Mouse (Mus musculus) stomach, embryonic 16.5 days (tissue): ENCODE data around the gene Dennd2a. TPM values are rescaled to one million over a fixed set of nuclear protein-coding genes. Genes with fewer than 3 reads are reported as not detected.

ENCODE experiments used
- ATAC-seq: fragments of 200-750 bp; cut with Nextera tagmentation; 2 replicates; pipeline ENCODE4 v1.8.0; 2017; ENCODE audit warnings: moderate number of reproducible peaks, moderate TSS enrichment; ENCODE audit not compliant: insufficient read depth, low FRiP score
- H3K27ac ChIP-seq: fragments of 300-500 bp; sonication (generic); 2 replicates; pipeline ENCODE4 v1.5.1; 2014; ENCODE audit warnings: low read length
- H3K27me3 ChIP-seq: fragments of 300-500 bp; sonication (generic); 2 replicates; pipeline ENCODE4 v1.6.1; 2014; ENCODE audit warnings: low read length, control low read depth, mixed read lengths; ENCODE audit not compliant: control insufficient read depth, insufficient read depth
- H3K36me3 ChIP-seq: fragments of 300-500 bp; sonication (generic); 2 replicates; pipeline ENCODE4 v1.6.1; 2014; ENCODE audit warnings: low read length; ENCODE audit not compliant: control insufficient read depth, insufficient read depth
- H3K4me1 ChIP-seq: fragments of 300-500 bp; sonication (generic); 2 replicates; pipeline ENCODE4 v1.6.1; 2014; ENCODE audit warnings: low read length, control low read depth, mixed read lengths; ENCODE audit not compliant: control insufficient read depth, insufficient read depth
- H3K4me2 ChIP-seq: fragments of 300-500 bp; sonication (generic); 2 replicates; pipeline ENCODE4 v1.6.1; 2014; ENCODE audit warnings: low read depth, low read length, mixed read lengths
- H3K4me3 ChIP-seq: fragments of 300-500 bp; sonication (generic); replicated peaks from 2 replicates; pipeline ENCODE4 v1.5.1; 2014; ENCODE audit warnings: mild to moderate bottlenecking, low read length
- H3K9ac ChIP-seq: fragments of 300-500 bp; sonication (generic); 2 replicates; pipeline ENCODE4 v1.6.1; 2014; ENCODE audit warnings: low read length
- H3K9me3 ChIP-seq: fragments of 300-500 bp; sonication (generic); replicated peaks from 2 replicates; pipeline ENCODE4 v1.6.1; 2016; ENCODE audit warnings: low read length, control low read depth; ENCODE audit not compliant: control insufficient read depth
- WGBS: fragments of 180-500 bp; shearing (Covaris S2); extraction: QIAGEN DNeasy Blood & Tissue Kit; methylation state at CpG from one replicate; pipeline ENCODE4 v1.1.7; 2014; 5-methylcytosine and 5-hydroxymethylcytosine counted together
- polyA plus RNA-seq: library from polyadenylated mRNA; unstranded; fragments of >200 nt; fragmentation: Nextera tagmentation; extraction: Ambion mirVana; gene quantifications from 2 replicates; pipeline ENCODE4 v1.2.1, GENCODE M21; 2015

The Dennd2a gene
- polyA plus RNA-seq, 1 experiment from 2014 or later, result 10.8 TPM

- Histone ChIP-seq H3K36me3 (no peaks in the 10 kb centered on the region), H3K4me2 (peak overlapping the region; percentile 22; the same call in 1 of the 2 replicates), H3K9me3 (no peaks in the 10 kb centered on the region), H3K27ac (peak overlapping the region; percentile 56), H3K9ac (peak overlapping the region; percentile 40; the same call in 1 of the 2 replicates), H3K4me1 (peaks cover 21% of the 10 kb centered on the region), H3K27me3 (no peaks in the 10 kb centered on the region), H3K4me3 (no peak overlapping the region; the same call in 1 of the 2 replicates)
- ATAC-seq, result peak; percentile 84
- WGBS, result 39% methylated on average over 12 of the region's 12 CpGs
These were observed 28.8 kb downstream of the Dennd2a start for GRCm38 (mm10) chr6:39528671-39529535.

- Histone ChIP-seq H3K9me3 (no peaks in the 10 kb centered on the region), H3K27me3 (no peaks in the 10 kb centered on the region), H3K36me3 (no peaks in the 10 kb centered on the region), H3K4me3 (no peak overlapping the region), H3K4me1 (peaks cover 21% of the 10 kb centered on the region), H3K27ac (0 out of 2 replicates have a peak overlapping the region, but pooled peaks have one; percentile 33), H3K4me2 (no peak overlapping the region), H3K9ac (0 out of 2 replicates have a peak overlapping the region, but pooled peaks have one; percentile 31)
- 63% methylated on average over 4 of the region's 4 CpGs for WGBS
- no peak for ATAC-seq
These were observed 29.9 kb downstream of the Dennd2a start for GRCm38 (mm10) chr6:39527811-39528210.

GRCm38 (mm10) chr6:39527337-39527784, 30.3 kb downstream of the Dennd2a start:
- no peak overlapping the region; the same call in 1 of the 2 replicates for H3K27ac ChIP-seq
- ATAC-seq, result no peak
- H3K36me3 ChIP-seq, result peaks cover 4% of the 10 kb centered on the region; the same call in 1 of the 2 replicates
- H3K27me3 ChIP-seq, result no peaks in the 10 kb centered on the region
- WGBS, result 78% methylated on average over 7 of the region's 7 CpGs
- H3K9me3 ChIP-seq, result no peaks in the 10 kb centered on the region
- no peak overlapping the region for H3K9ac ChIP-seq
- H3K4me1 ChIP-seq, result peaks cover 21% of the 10 kb centered on the region
- H3K4me3 ChIP-seq, result no peak overlapping the region
- H3K4me2 ChIP-seq, result no peak overlapping the region

- no peak for ATAC-seq
- H3K4me2 ChIP-seq, result no peak overlapping the region
- 72% methylated on average over 9 of the region's 10 CpGs for WGBS
These were observed 30.9 kb downstream of the Dennd2a start for GRCm38 (mm10) chr6:39526797-39527196.

GRCm38 (mm10) chr6:39523161-39523560, 34.5 kb downstream of the Dennd2a start:
- Histone ChIP-seq H3K27ac (no peak overlapping the region), H3K4me1 (peaks cover 7% of the 10 kb centered on the region), H3K36me3 (peaks cover 11% of the 10 kb centered on the region; the same call in 1 of the 2 replicates), H3K4me3 (no peak overlapping the region), H3K9ac (no peak overlapping the region), H3K9me3 (0 out of 2 replicates have a peak, but pooled peaks cover 5% of the 10 kb centered on the region), H3K4me2 (no peak overlapping the region), H3K27me3 (no peaks in the 10 kb centered on the region)
- no peak for ATAC-seq
- 89% methylated on average over 13 of the region's 13 CpGs for WGBS

More at GRCm38 (mm10) chr6:39526797-39527196, 30.9 kb downstream of the Dennd2a start:
- Histone ChIP-seq H3K36me3 (peaks cover 4% of the 10 kb centered on the region; the same call in 1 of the 2 replicates), H3K9me3 (no peaks in the 10 kb centered on the region), H3K27me3 (no peaks in the 10 kb centered on the region), H3K4me3 (no peak overlapping the region), H3K9ac (no peak overlapping the region), H3K4me1 (peaks cover 21% of the 10 kb centered on the region), H3K27ac (no peak overlapping the region)

GRCm38 (mm10) chr6:39522425-39522824, 35.2 kb downstream of the Dennd2a start:
- H3K4me3 ChIP-seq, result no peak overlapping the region
- no peaks in the 10 kb centered on the region for H3K27me3 ChIP-seq
- peak; percentile 70; the same call in 1 of the 2 replicates for ATAC-seq
- H3K9me3 ChIP-seq, result 0 out of 2 replicates have a peak, but pooled peaks cover 5% of the 10 kb centered on the region
- no peaks in the 10 kb centered on the region for H3K4me1 ChIP-seq
- H3K9ac ChIP-seq, result no peak overlapping the region
- no peak overlapping the region for H3K4me2 ChIP-seq
- H3K36me3 ChIP-seq, result peaks cover 11% of the 10 kb centered on the region; the same call in 1 of the 2 replicates
- 41% methylated on average over 5 of the region's 5 CpGs for WGBS
- peak overlapping the region; percentile 2; the same call in 1 of the 2 replicates for H3K27ac ChIP-seq

GRCm38 (mm10) chr6:39515739-39516131, 41.9 kb downstream of the Dennd2a start:
- WGBS, result 33% methylated on average over 6 of the region's 6 CpGs
- ATAC-seq, result peak; percentile 73; the same call in 1 of the 2 replicates

GRCm38 (mm10) chr6:39515040-39515738, 42.5 kb downstream of the Dennd2a start:
- Histone ChIP-seq H3K27me3 (no peaks in the 10 kb centered on the region), H3K4me3 (no peak overlapping the region), H3K9me3 (0 out of 2 replicates have a peak, but pooled peaks cover 2% of the 10 kb centered on the region), H3K36me3 (peaks cover under 1% of the 10 kb centered on the region; the same call in 1 of the 2 replicates), H3K4me1 (peaks cover 14% of the 10 kb centered on the region), H3K27ac (peak overlapping the region; percentile 79), H3K4me2 (peak overlapping the region; percentile 33), H3K9ac (peak overlapping the region; percentile 22; the same call in 1 of the 2 replicates)
- WGBS, result 20% methylated on average over 11 of the region's 11 CpGs
- peak; percentile 77; the same call in 1 of the 2 replicates for ATAC-seq

More at GRCm38 (mm10) chr6:39515739-39516131, 41.9 kb downstream of the Dennd2a start:
- Histone ChIP-seq H3K36me3 (peaks cover 6% of the 10 kb centered on the region; the same call in 1 of the 2 replicates), H3K27me3 (no peaks in the 10 kb centered on the region), H3K4me2 (peak overlapping the region; percentile 33; the same call in 1 of the 2 replicates), H3K9ac (peak overlapping the region; percentile 38), H3K4me1 (peaks cover 14% of the 10 kb centered on the region), H3K4me3 (no peak overlapping the region), H3K9me3 (0 out of 2 replicates have a peak, but pooled peaks cover 5% of the 10 kb centered on the region), H3K27ac (peak overlapping the region; percentile 79)
